Mouse (Mus musculus) heart, postnatal 0 days (tissue): Measurements from ENCODE around the gene Cbx1. TPM values are rescaled to one million over a fixed set of nuclear protein-coding genes. Genes with fewer than 3 reads are reported as not detected.
A peak's percentile ranks its signal among the peaks of the same experiment; 100 is the strongest.

ENCODE experiments used
- ATAC-seq: fragments of 200-750 bp; cut with Nextera tagmentation; 2 replicates; pipeline ENCODE4 v1.8.0; 2017; ENCODE audit warnings: low read depth, moderate number of reproducible peaks, moderate library complexity; ENCODE audit not compliant: insufficient read depth
- DNase-seq: peaks from one replicate; pipeline ENCODE4 v3.0.0-alpha.2; 2016; ENCODE audit warnings: low spot score
- H3K27ac ChIP-seq: fragments of 300-500 bp; sonication (generic); 2 replicates; pipeline ENCODE4 v1.5.1; 2014; ENCODE audit warnings: low read depth, mild to moderate bottlenecking
- H3K27me3 ChIP-seq: fragments of 300-500 bp; sonication (generic); 2 replicates; pipeline ENCODE4 v1.6.1; 2014; ENCODE audit warnings: low read length, mixed read lengths; ENCODE audit not compliant: control insufficient read depth, insufficient read depth
- H3K36me3 ChIP-seq: fragments of 300-500 bp; sonication (generic); replicated peaks from 2 replicates; pipeline ENCODE4 v1.6.1; 2014; ENCODE audit warnings: low read length, mixed read lengths; ENCODE audit not compliant: control insufficient read depth, insufficient read depth
- H3K4me1 ChIP-seq: fragments of 300-500 bp; sonication (generic); 2 replicates; pipeline ENCODE4 v1.6.1; 2014; ENCODE audit warnings: antibody characterized with exemption; ENCODE audit not compliant: control insufficient read depth, insufficient read depth
- H3K4me2 ChIP-seq: fragments of 300-500 bp; sonication (generic); 2 replicates; pipeline ENCODE4 v1.6.1; 2014; ENCODE audit warnings: low read depth, mild to moderate bottlenecking, low read length, moderate library complexity
- H3K4me3 ChIP-seq: fragments of 300-500 bp; sonication (generic); 2 replicates; pipeline ENCODE4 v1.5.1; 2014; ENCODE audit warnings: low read depth, low read length
- H3K9ac ChIP-seq: fragments of 300-500 bp; sonication (generic); replicated peaks from 2 replicates; pipeline ENCODE4 v1.6.1; 2014; ENCODE audit warnings: low read depth, low read length, mixed read lengths
- H3K9me3 ChIP-seq: fragments of 300-500 bp; sonication (generic); replicated peaks from 2 replicates; pipeline ENCODE4 v1.6.1; 2016; ENCODE audit warnings: low read length; ENCODE audit not compliant: control insufficient read depth
- CTCF ChIP-seq: IDR thresholded peaks from 2 replicates; pipeline ENCODE4 v1.5.1; 2016; ENCODE audit warnings: antibody characterized with exemption, control low read depth, low read depth
- EP300 ChIP-seq: IDR thresholded peaks from 2 replicates; pipeline ENCODE4 v1.6.1; 2016; ENCODE audit warnings: antibody characterized with exemption, low read depth
- WGBS: fragments of 180-500 bp; shearing (Covaris S2); extraction: QIAGEN DNeasy Blood & Tissue Kit; methylation state at CpG from one replicate; pipeline ENCODE4 v1.1.7; 2014; 5-methylcytosine and 5-hydroxymethylcytosine counted together
- microRNA counts: library from miRNA; unstranded; fragments of <30 nt; microRNA quantifications from one replicate; lab custom pipeline; 2015
- microRNA-seq: library from miRNA; unstranded; fragments of <30 nt; microRNA quantifications from one replicate; pipeline ENCODE4, GENCODE M21; 2016
- polyA plus RNA-seq: library from polyadenylated mRNA; unstranded; fragments of >200 nt; fragmentation: Nextera tagmentation; extraction: Ambion mirVana; gene quantifications from 2 replicates; pipeline ENCODE4 v1.2.1, GENCODE M21; 2015
- total RNA-seq: library from RNA; depleted of rRNA; stranded (reverse); fragments of >200 nt; gene quantifications from 2 replicates; pipeline ENCODE4 v1.2.3, GENCODE M21; 2014; ENCODE audit warnings: low replicate concordance; rRNA removed

Gene Cbx1
- total and polyA plus RNA-seq, 2 experiments from 2014 or later = 9.9 to 35.6 TPM

- H3K4me2 ChIP-seq = peak within 1 kb of the TSS; percentile 80
- ATAC-seq = peak; percentile 89
- H3K9me3 ChIP-seq = no peaks in the 10 kb centered on the region
- H3K36me3 ChIP-seq = 0 out of 2 replicates have a peak, but pooled peaks cover 10% of the 10 kb centered on the region
- no peaks in the 10 kb centered on the region for H3K27me3 ChIP-seq
- peak within 1 kb of the TSS; percentile 79 for H3K4me3 ChIP-seq
- WGBS = under 1% methylated on average over 50 of the region's 60 CpGs
- no peak for DNase-seq
- H3K4me1 ChIP-seq = peaks cover 8% of the 10 kb centered on the region
- TF ChIP-seq CTCF = no peak
- no peak for TF ChIP-seq EP300
- H3K27ac ChIP-seq = peak within 1 kb of the TSS; percentile 62
- H3K9ac ChIP-seq = peak within 1 kb of the TSS; percentile 67
Observed at GRCm38 (mm10) chr11:96849681-96850467, 60.9 kb downstream of the Cbx1 start, which contains the start of gene Copz2. Gene Copz2 (plus strand): TSS chr11:96849870.

- 66% methylated on average over 5 of the region's 5 CpGs for WGBS
Observed at GRCm38 (mm10) chr11:96857446-96857845, 68.5 kb downstream of the Cbx1 start.

More at GRCm38 (mm10) chr11:96857446-96857845, 68.5 kb downstream of the Cbx1 start:
- 0 out of 2 replicates have a peak, but pooled peaks cover 12% of the 10 kb centered on the region for H3K36me3 ChIP-seq
- DNase-seq (no peak), ATAC-seq (no peak)
- no peaks in the 10 kb centered on the region for H3K27me3 ChIP-seq
- no peak overlapping the region for H3K4me2 ChIP-seq
- H3K4me3 ChIP-seq = no peak overlapping the region
- H3K4me1 ChIP-seq = no peaks in the 10 kb centered on the region
- H3K9me3 ChIP-seq = no peaks in the 10 kb centered on the region
- H3K27ac ChIP-seq = no peak overlapping the region
- TF ChIP-seq CTCF = no peak
- no peak for TF ChIP-seq EP300
- H3K9ac ChIP-seq = no peak overlapping the region

MicroRNAs within 50 kb of the gene (microRNA counts, 519-probe panel; counts per million panel counts)
- microRNA mmu-miR-152 (lab: Ali Mortazavi, UCI) = 6,926 counts per million, percentile 83 among the panel's probes with 10 or more counts

Small RNAs within 50 kb of the gene (microRNA-seq; reads per million reads assigned to microRNA genes)
- 272 reads per million, percentile 69 among the genes with 10 or more reads in this experiment for gene Mir152

Other genes with a start within 250 kb of the Cbx1 start
- gene Snx11, start 11.6 kb upstream of the Cbx1 start, total RNA-seq = 14.4 and 14.8 TPM in 2 replicates
- 9.0 and 10.2 TPM in 2 replicates for gene Snx11, start 11.6 kb upstream of the Cbx1 start, polyA plus RNA-seq
- gene Nfe2l1, start 40.8 kb downstream of the Cbx1 start, total RNA-seq = 98.8 and 99.1 TPM in 2 replicates
- 81.2 and 83.5 TPM in 2 replicates for gene Nfe2l1, start 40.8 kb downstream of the Cbx1 start, polyA plus RNA-seq
- 45.8 and 54.7 TPM in 2 replicates for gene Copz2, start 60.7 kb downstream of the Cbx1 start, total RNA-seq
- gene Copz2, start 60.7 kb downstream of the Cbx1 start, polyA plus RNA-seq = 119 and 123 TPM in 2 replicates
- 23.6 and 25.2 TPM in 2 replicates for gene Cdk5rap3, start 127.4 kb downstream of the Cbx1 start, total RNA-seq
- 45.1 and 46.7 TPM in 2 replicates for gene Cdk5rap3, start 127.4 kb downstream of the Cbx1 start, polyA plus RNA-seq
- gene Prr15l, start 139.0 kb downstream of the Cbx1 start, total RNA-seq = 0.39 TPM in 1 of 2 replicates, not detected in the other
- gene Prr15l, start 139.0 kb downstream of the Cbx1 start, polyA plus RNA-seq = 1.2 and 1.3 TPM in 2 replicates
- 20.9 and 27.3 TPM in 2 replicates for gene Pnpo, start 154.9 kb downstream of the Cbx1 start, total RNA-seq
- gene Pnpo, start 154.9 kb downstream of the Cbx1 start, polyA plus RNA-seq = 25.0 and 28.1 TPM in 2 replicates
- gene Sp2, start 193.8 kb downstream of the Cbx1 start, total RNA-seq = 6.2 and 6.8 TPM in 2 replicates
- gene Sp2, start 193.8 kb downstream of the Cbx1 start, polyA plus RNA-seq = 8.9 and 9.0 TPM in 2 replicates
- 0.04 and 0.19 TPM in 2 replicates for gene Sp6, start 224.3 kb downstream of the Cbx1 start, total RNA-seq
- 0.08 TPM in 1 of 2 replicates, not detected in the other for gene Sp6, start 224.3 kb downstream of the Cbx1 start, polyA plus RNA-seq
- gene Scrn2, start 240.8 kb downstream of the Cbx1 start, total RNA-seq = 29.3 and 31.7 TPM in 2 replicates
- gene Scrn2, start 240.8 kb downstream of the Cbx1 start, polyA plus RNA-seq = 16.6 and 19.0 TPM in 2 replicates